Mouse (Mus musculus) CH12.LX (cell line): ENCODE measurements around the gene Glrp1. TPM values are rescaled to one million over a fixed set of nuclear protein-coding genes. Genes with fewer than 3 reads are reported as not detected.
A peak's percentile ranks its signal among the peaks of the same experiment; 100 is the strongest.

Experiments
- DNase-seq: peaks from one replicate; pipeline ENCODE4 v3.0.0-alpha.2; 2013; ENCODE audit errors: extremely low read depth
- H3K27ac ChIP-seq: 2 replicates; pipeline ENCODE4 v1.5.1; 2012; ENCODE audit warnings: low read depth, mild to moderate bottlenecking, control low read depth, moderate library complexity; ENCODE audit not compliant: insufficient read depth
- H3K27me3 ChIP-seq: replicated peaks from 2 replicates; pipeline ENCODE3; 2012; ENCODE audit warnings: inconsistent platforms
- H3K36me3 ChIP-seq, 2 experiments: replicated peaks in 1 of 2; 2 replicates each; pipeline versions ENCODE3 to v1.6.1; 2012; ENCODE audit warnings: inconsistent platforms in 1 of 2, low read length in 1 of 2, mild to moderate bottlenecking in 1 of 2, mixed read lengths in 1 of 2, moderate library complexity in 1 of 2; ENCODE audit not compliant: control insufficient read depth in 1 of 2, insufficient read depth in 1 of 2
- H3K4me1 ChIP-seq, 2 experiments: 2 replicates each; pipeline ENCODE4 v1.6.1; 2012; ENCODE audit warnings: inconsistent platforms in 1 of 2, moderate library complexity in 1 of 2; ENCODE audit not compliant: insufficient read depth in 2 of 2, control insufficient read depth in 1 of 2
- H3K4me2 ChIP-seq: 2 replicates; pipeline ENCODE4 v1.6.1; 2012; ENCODE audit warnings: low read depth, mild to moderate bottlenecking, control low read depth; ENCODE audit not compliant: poor library complexity, insufficient read depth, severe bottlenecking
- H3K4me3 ChIP-seq, 3 experiments: fragments of 150-350 bp in 1 of 3; sonication (generic) in 1 of 3; replicated peaks in 1 of 3; 2 replicates each; pipeline versions ENCODE3 to v1.5.1; 2011 to 2012; ENCODE audit warnings: low read depth in 2 of 3, low read length in 2 of 3, mild to moderate bottlenecking in 2 of 3, moderate library complexity in 2 of 3, control low read depth in 1 of 3, improper control_type of control experiment in 1 of 3, inconsistent platforms in 1 of 3, mixed read lengths in 1 of 3; ENCODE audit not compliant: poor library complexity in 1 of 3
- H3K79me2 ChIP-seq: replicated peaks from 2 replicates; pipeline ENCODE4 v1.6.1; 2012; ENCODE audit warnings: mild to moderate bottlenecking, moderate library complexity; ENCODE audit not compliant: control insufficient read depth, poor library complexity, insufficient read depth, severe bottlenecking; ENCODE audit errors: extremely low read depth
- H3K9ac ChIP-seq: 2 replicates; pipeline ENCODE4 v1.6.1; 2012; ENCODE audit warnings: low read depth, mild to moderate bottlenecking, control low read depth, moderate library complexity; ENCODE audit not compliant: insufficient read depth
- H3K9me3 ChIP-seq: replicated peaks from 2 replicates; pipeline ENCODE3; 2012; ENCODE audit warnings: low read length, inconsistent platforms, mixed read lengths
- BHLHE40 ChIP-seq: IDR thresholded peaks from 2 replicates; pipeline ENCODE4 v1.6.1; 2011; ENCODE audit warnings: mild to moderate bottlenecking, low read depth, low read length, improper control_type of control experiment
- GABPA ChIP-seq: IDR thresholded peaks from 2 replicates; pipeline ENCODE4 v1.6.1; 2012; ENCODE audit warnings: low read depth, low read length, improper control_type of control experiment, inconsistent platforms; ENCODE audit not compliant: insufficient replicate concordance
- JUN ChIP-seq: IDR thresholded peaks from 2 replicates; pipeline ENCODE4 v1.6.1; 2011; ENCODE audit warnings: low read depth, mild to moderate bottlenecking, low read length, improper control_type of control experiment, moderate library complexity; ENCODE audit not compliant: insufficient read depth
- MAFK ChIP-seq: IDR thresholded peaks from 2 replicates; pipeline ENCODE4 v1.6.1; 2011; ENCODE audit warnings: low read length, improper control_type of control experiment; ENCODE audit not compliant: insufficient replicate concordance
- MAX ChIP-seq: IDR thresholded peaks from 2 replicates; pipeline ENCODE4 v1.6.1; 2011; ENCODE audit warnings: low read length, improper control_type of control experiment
- MXI1 ChIP-seq: IDR thresholded peaks from 2 replicates; pipeline ENCODE4 v1.6.1; 2011; ENCODE audit warnings: mild to moderate bottlenecking, low read depth, low read length, improper control_type of control experiment
- NELFE ChIP-seq: IDR thresholded peaks from 2 replicates; pipeline ENCODE4 v1.6.1; 2011; ENCODE audit warnings: low read depth, low read length, improper control_type of control experiment
- TBP ChIP-seq: conservative IDR thresholded peaks from 2 replicates; pipeline ENCODE4 v1.6.1; 2011; ENCODE audit warnings: low read depth, low read length, improper control_type of control experiment
- UBTF ChIP-seq: IDR thresholded peaks from 2 replicates; pipeline ENCODE4 v1.6.1; 2012; ENCODE audit warnings: low read depth, mild to moderate bottlenecking, inconsistent platforms, low read length, improper control_type of control experiment, moderate library complexity
- USF1 ChIP-seq: IDR thresholded peaks from 2 replicates; pipeline ENCODE4 v1.6.1; 2014; ENCODE audit warnings: low read depth, mild to moderate bottlenecking, inconsistent platforms, low read length, improper control_type of control experiment
- dilution Hi-C: fragments of 300-500 bp; cut with MboI; formaldehyde crosslinking; loops from 2 replicates; pipeline ENCODE4 v1.14.3; 2020; ENCODE audit warnings: low sequenced_read_pairs; ENCODE audit not compliant: extremely low pct_unique_long_range_greater_than_20kb, extremely low pct_ligation_motif_present
- in situ Hi-C: fragments of 300-500 bp; cut with MboI; formaldehyde crosslinking; loops from 3 replicates; pipeline ENCODE4 v1.14.3; 2019; ENCODE audit warnings: low sequenced_read_pairs, low pct_ligation_motif_present, low pct_unique_long_range_greater_than_20kb, mixed read lengths
- polyA plus RNA-seq: library from polyadenylated mRNA; unstranded; fragments of >175 nt; gene quantifications from 2 replicates; pipeline ENCODE4 v1.2.1, GENCODE M21; 2012; ENCODE audit warnings: low read depth; ENCODE audit not compliant: insufficient read length
- total RNA-seq, 2 experiments: library from RNA; depleted of rRNA; stranded (reverse); fragments of 300-350 nt in 1 of 2; fragments of >200 nt in 1 of 2; gene quantifications; 2 replicates each; pipeline ENCODE4 v1.2.3; 2012 to 2014

The Glrp1 gene
- total and polyA plus RNA-seq, 3 experiments, result 6.3 to 11.7 (median 9.3) TPM

DNA sequence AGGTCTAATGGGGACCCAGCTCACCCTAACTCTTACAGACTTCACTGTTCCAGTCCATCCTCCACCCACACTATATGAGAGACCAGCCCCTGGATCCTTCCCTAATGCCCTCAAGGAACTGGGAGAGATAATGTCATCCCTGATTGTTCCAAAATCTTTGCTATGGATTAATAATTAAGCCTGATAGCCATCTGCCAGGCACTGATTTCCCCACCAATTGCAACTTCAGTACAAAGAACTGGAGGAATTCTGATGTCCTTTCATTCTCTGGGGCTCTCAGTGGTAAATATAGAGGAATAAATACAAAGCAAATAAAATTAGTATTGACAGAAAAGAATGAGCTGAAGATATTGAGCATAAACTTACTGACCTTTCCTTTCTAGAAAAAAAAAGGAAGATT lies 48.9 kb upstream of the Glrp1 start:
- no peak overlapping the region for H3K27ac ChIP-seq
- no peak overlapping the region for H3K4me2 ChIP-seq
- H3K4me1 ChIP-seq, result peaks cover 3 to 19% of the 10 kb centered on the region in 2 experiments; a peak in 3 of 4 replicates
- TF ChIP-seq GABPA, result no peak
- TF ChIP-seq BHLHE40, result no peak
- no peak for TF ChIP-seq MXI1
- TF ChIP-seq UBTF, result no peak
- TF ChIP-seq NELFE, result no peak
- TF ChIP-seq TBP, result no peak
- in situ Hi-C loops (no loop called here), dilution Hi-C loops (no loop called here)
- H3K9ac ChIP-seq, result no peak overlapping the region
- DNase-seq, result no peak
- H3K27me3 ChIP-seq, result no peaks in the 10 kb centered on the region
- no peaks in the 10 kb centered on the region for H3K36me3 ChIP-seq
- no peaks in the 10 kb centered on the region for H3K79me2 ChIP-seq
- no peak overlapping the region for H3K4me3 ChIP-seq
- H3K9me3 ChIP-seq, result peaks cover 43% of the 10 kb centered on the region

GRCm38 (mm10) chr1:88556401-88556800 lies 46.5 kb upstream of the Glrp1 start:
- peaks cover 3 to 14% of the 10 kb centered on the region in 2 experiments; a peak in 2 of 4 replicates for H3K4me1 ChIP-seq
- H3K27me3 ChIP-seq, result no peaks in the 10 kb centered on the region
- H3K9ac ChIP-seq, result no peak overlapping the region
- no peak overlapping the region for H3K4me3 ChIP-seq
- no peak for DNase-seq
- no peak overlapping the region for H3K4me2 ChIP-seq
- H3K79me2 ChIP-seq, result no peaks in the 10 kb centered on the region
- peaks cover 32% of the 10 kb centered on the region for H3K9me3 ChIP-seq
- dilution Hi-C loops (no loop called here), in situ Hi-C loops (no loop called here)
- no peaks in the 10 kb centered on the region for H3K36me3 ChIP-seq
- TF ChIP-seq USF1, result no peak
- TF ChIP-seq MAFK, result no peak
- no peak overlapping the region for H3K27ac ChIP-seq

DNA sequence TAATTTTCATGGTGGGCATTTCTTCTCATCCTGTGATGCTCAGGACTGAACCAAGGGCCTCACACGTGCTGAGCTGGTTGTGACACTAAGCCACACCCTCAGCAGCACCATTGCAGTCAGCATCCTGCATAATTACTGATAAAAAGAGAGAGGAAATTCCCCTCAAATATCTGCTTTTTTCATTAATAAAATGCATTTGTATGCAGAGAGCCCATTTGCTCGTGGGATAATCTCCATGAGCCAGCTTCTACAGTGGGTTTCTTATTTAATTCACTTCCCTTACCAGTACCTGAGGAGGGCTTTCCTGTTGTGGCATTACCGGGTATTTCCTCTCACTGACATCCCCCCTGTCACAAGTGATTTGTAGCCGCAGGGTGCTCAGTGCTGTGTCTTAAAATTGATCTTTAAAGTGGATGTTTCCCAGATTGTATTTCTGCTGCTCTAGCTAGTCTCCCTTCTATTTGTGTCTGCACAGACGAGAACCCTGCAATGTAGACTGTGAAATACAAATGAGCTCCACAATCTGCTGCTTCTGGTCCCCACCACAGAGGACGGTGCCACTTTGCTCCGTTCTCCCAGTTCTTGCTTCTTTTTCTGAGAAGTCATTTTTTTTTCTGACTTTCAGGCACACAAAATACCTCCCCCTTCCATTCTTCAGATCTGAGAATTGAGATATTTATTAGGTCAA lies 43.8 kb upstream of the Glrp1 start:
- no peaks in the 10 kb centered on the region; the same call in 1 of the 2 replicates for H3K79me2 ChIP-seq
- no peaks in the 10 kb centered on the region for H3K36me3 ChIP-seq
- DNase-seq, result no peak
- no peak overlapping the region; the same call in 1 of the 2 replicates for H3K9ac ChIP-seq
- peak overlapping the region; percentile 76 for H3K4me2 ChIP-seq
- in situ Hi-C loops, result no loop called here
- H3K9me3 ChIP-seq, result peaks cover 39% of the 10 kb centered on the region
- H3K4me3 ChIP-seq, result no peak overlapping the region
- dilution Hi-C loops, result no loop called here
- H3K4me1 ChIP-seq, result peaks cover 3 to 30% of the 10 kb centered on the region in 2 experiments; a peak in 3 of 4 replicates
- TF ChIP-seq BHLHE40 (peak; percentile 90), JUN (no peak), MXI1 (peak; percentile 31; the same call in 1 of the 2 replicates), MAX (no peak)
- H3K27me3 ChIP-seq, result no peaks in the 10 kb centered on the region
- H3K27ac ChIP-seq, result no peak overlapping the region
